Mouse (Mus musculus) stomach, embryonic 14.5 days (tissue): Measurements from ENCODE around the gene Ppp1r12b. TPM values are rescaled to one million over a fixed set of nuclear protein-coding genes. Genes with fewer than 3 reads are reported as not detected.

Experiments
- ATAC-seq: fragments of 200-750 bp; cut with Nextera tagmentation; 2 replicates; pipeline ENCODE4 v1.8.0; 2017; ENCODE audit warnings: low read depth, moderate TSS enrichment; ENCODE audit not compliant: insufficient number of reproducible peaks, insufficient read depth, low FRiP score
- H3K27ac ChIP-seq: fragments of 300-500 bp; sonication (generic); 2 replicates; pipeline ENCODE4 v1.5.1; 2014; ENCODE audit warnings: mild to moderate bottlenecking, low read length, moderate library complexity, mixed read lengths
- H3K27me3 ChIP-seq: fragments of 300-500 bp; sonication (generic); 2 replicates; pipeline ENCODE4 v1.6.1; 2014; ENCODE audit warnings: low read length, control low read depth, mixed read lengths; ENCODE audit not compliant: control insufficient read depth, insufficient read depth
- H3K36me3 ChIP-seq: fragments of 300-500 bp; sonication (generic); 2 replicates; pipeline ENCODE4 v1.6.1; 2014; ENCODE audit warnings: mild to moderate bottlenecking, control low read depth, low read length, moderate library complexity, mixed read lengths; ENCODE audit not compliant: control insufficient read depth, insufficient read depth
- H3K4me1 ChIP-seq: fragments of 300-500 bp; sonication (generic); 2 replicates; pipeline ENCODE4 v1.6.1; 2014; ENCODE audit warnings: low read length, control low read depth, mixed read lengths; ENCODE audit not compliant: control insufficient read depth, insufficient read depth
- H3K4me2 ChIP-seq: fragments of 300-500 bp; sonication (generic); replicated peaks from 2 replicates; pipeline ENCODE4 v1.6.1; 2014; ENCODE audit warnings: low read depth, low read length, control low read depth
- H3K4me3 ChIP-seq: fragments of 300-500 bp; sonication (generic); 2 replicates; pipeline ENCODE4 v1.5.1; 2014; ENCODE audit warnings: low read depth, low read length, control low read depth
- H3K9ac ChIP-seq: fragments of 300-500 bp; sonication (generic); replicated peaks from 2 replicates; pipeline ENCODE4 v1.6.1; 2014; ENCODE audit warnings: low read depth, mild to moderate bottlenecking, control low read depth, low read length, moderate library complexity, mixed read lengths
- H3K9me3 ChIP-seq: fragments of 300-500 bp; sonication (generic); 2 replicates; pipeline ENCODE4 v1.6.1; 2016; ENCODE audit warnings: low read depth, low read length, control low read depth; ENCODE audit not compliant: control insufficient read depth
- WGBS: fragments of 180-500 bp; shearing (Covaris S2); extraction: QIAGEN DNeasy Blood & Tissue Kit; methylation state at CpG from one replicate; pipeline ENCODE4 v1.1.7; 2014; 5-methylcytosine and 5-hydroxymethylcytosine counted together
- polyA plus RNA-seq: library from polyadenylated mRNA; unstranded; fragments of >200 nt; fragmentation: Nextera tagmentation; extraction: Ambion mirVana; gene quantifications from 2 replicates; pipeline ENCODE4 v1.2.1, GENCODE M21; 2014

Gene Ppp1r12b
- polyA plus RNA-seq, 1 experiment from 2014 or later = 28.9 TPM

DNA sequence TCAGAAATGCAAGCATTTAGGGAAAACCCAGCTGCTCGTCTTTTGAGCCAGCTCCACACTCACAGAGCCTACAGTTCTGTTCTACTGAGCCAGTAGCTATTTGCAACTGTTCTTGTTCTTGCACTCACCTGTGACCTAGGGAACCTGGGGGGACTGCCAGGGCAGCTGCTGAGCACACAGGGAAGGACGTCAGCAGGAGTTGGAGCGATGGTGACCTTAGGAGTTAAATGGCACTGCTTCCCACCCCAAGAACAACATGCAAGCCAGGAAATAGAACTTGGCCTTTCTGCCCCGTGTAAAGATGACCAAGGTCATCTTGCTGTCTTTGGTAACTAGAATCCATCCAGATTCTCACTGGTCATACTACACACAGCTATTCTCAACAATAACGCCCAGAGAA lies 195.1 kb downstream of the Ppp1r12b start:
- WGBS = 81% methylated on average over 5 of the region's 5 CpGs
- no peak for ATAC-seq
- H3K4me3 ChIP-seq = no peak overlapping the region
- H3K9ac ChIP-seq = no peak overlapping the region
- peaks cover 36% of the 10 kb centered on the region for H3K4me1 ChIP-seq
- H3K36me3 ChIP-seq = peaks cover 7% of the 10 kb centered on the region
- H3K9me3 ChIP-seq = no peaks in the 10 kb centered on the region
- no peaks in the 10 kb centered on the region for H3K27me3 ChIP-seq
- no peak overlapping the region for H3K27ac ChIP-seq
- H3K4me2 ChIP-seq = no peak overlapping the region

GRCm38 (mm10) chr1:134759133-134759532 lies 196.6 kb downstream of the Ppp1r12b start:
- WGBS = 86% methylated on average over 6 of the region's 6 CpGs
- Histone ChIP-seq H3K4me2 (no peak overlapping the region), H3K36me3 (peaks cover 14% of the 10 kb centered on the region), H3K9me3 (no peaks in the 10 kb centered on the region), H3K4me3 (no peak overlapping the region), H3K4me1 (peaks cover 32% of the 10 kb centered on the region), H3K9ac (no peak overlapping the region), H3K27me3 (no peaks in the 10 kb centered on the region), H3K27ac (no peak overlapping the region)
- no peak for ATAC-seq

- WGBS = 48% methylated on average over 3 of the region's 3 CpGs
- H3K4me3 ChIP-seq = no peak overlapping the region
- peaks cover 14% of the 10 kb centered on the region for H3K36me3 ChIP-seq
- H3K9ac ChIP-seq = no peak overlapping the region
- H3K4me1 ChIP-seq = peaks cover 41% of the 10 kb centered on the region
- H3K4me2 ChIP-seq = no peak overlapping the region
- no peaks in the 10 kb centered on the region for H3K27me3 ChIP-seq
- H3K9me3 ChIP-seq = no peaks in the 10 kb centered on the region
- peak; percentile 24; the same call in 1 of the 2 replicates for ATAC-seq
- peak overlapping the region; percentile 12; the same call in 1 of the 2 replicates for H3K27ac ChIP-seq
Measured at GRCm38 (mm10) chr1:134757230-134757629, 198.5 kb downstream of the Ppp1r12b start.

DNA sequence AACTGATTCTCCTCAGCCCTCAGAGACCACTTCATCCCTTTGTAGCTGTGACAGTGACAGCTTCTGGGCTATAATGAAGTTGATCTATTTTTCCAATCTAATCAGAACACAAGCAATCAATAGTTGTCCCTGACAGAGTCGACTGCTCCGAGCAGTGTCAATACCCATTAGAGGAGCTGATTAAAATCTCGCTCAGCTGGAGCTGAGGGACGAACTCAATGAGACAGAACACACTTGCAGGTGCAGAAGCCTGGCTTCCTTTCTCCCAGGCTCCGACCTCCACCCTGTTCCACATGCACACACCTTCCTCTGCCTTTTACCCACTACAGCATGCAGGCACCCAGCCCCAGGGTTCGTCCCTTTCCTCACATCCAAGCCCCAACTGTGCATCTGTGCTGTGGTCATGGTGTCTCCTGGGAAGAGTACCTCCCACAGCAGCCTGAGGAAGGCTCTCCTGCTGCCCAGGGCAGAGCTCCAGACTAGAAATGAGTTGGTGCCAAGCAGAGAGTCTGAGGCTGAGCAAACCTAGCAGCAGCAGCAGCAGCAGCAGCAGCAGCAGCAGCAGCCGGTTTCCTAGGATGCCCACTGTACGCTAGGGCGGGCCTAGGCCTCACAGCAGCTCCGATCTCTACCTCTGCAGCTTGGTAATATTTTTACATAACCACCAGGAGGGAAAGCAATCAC lies 199.4 kb downstream of the Ppp1r12b start:
- Histone ChIP-seq H3K27ac (no peak overlapping the region), H3K36me3 (peaks cover 14% of the 10 kb centered on the region), H3K9me3 (no peaks in the 10 kb centered on the region), H3K4me1 (peaks cover 44% of the 10 kb centered on the region), H3K27me3 (no peaks in the 10 kb centered on the region), H3K9ac (no peak overlapping the region), H3K4me3 (no peak overlapping the region), H3K4me2 (no peak overlapping the region)
- ATAC-seq = no peak
- 66% methylated on average over 10 of the region's 10 CpGs for WGBS

GRCm38 (mm10) chr1:134755548-134756189 lies 200.1 kb downstream of the Ppp1r12b start:
- H3K4me2 ChIP-seq = no peak overlapping the region
- peaks cover 48% of the 10 kb centered on the region for H3K4me1 ChIP-seq
- no peak overlapping the region for H3K4me3 ChIP-seq
- 0 out of 2 replicates have a peak overlapping the region, but pooled peaks have one; percentile 28 for H3K27ac ChIP-seq
- no peak overlapping the region for H3K9ac ChIP-seq
- 53% methylated on average over 13 of the region's 13 CpGs for WGBS
- H3K9me3 ChIP-seq = no peaks in the 10 kb centered on the region
- H3K27me3 ChIP-seq = no peaks in the 10 kb centered on the region
- ATAC-seq = no peak
- H3K36me3 ChIP-seq = peaks cover 14% of the 10 kb centered on the region

DNA sequence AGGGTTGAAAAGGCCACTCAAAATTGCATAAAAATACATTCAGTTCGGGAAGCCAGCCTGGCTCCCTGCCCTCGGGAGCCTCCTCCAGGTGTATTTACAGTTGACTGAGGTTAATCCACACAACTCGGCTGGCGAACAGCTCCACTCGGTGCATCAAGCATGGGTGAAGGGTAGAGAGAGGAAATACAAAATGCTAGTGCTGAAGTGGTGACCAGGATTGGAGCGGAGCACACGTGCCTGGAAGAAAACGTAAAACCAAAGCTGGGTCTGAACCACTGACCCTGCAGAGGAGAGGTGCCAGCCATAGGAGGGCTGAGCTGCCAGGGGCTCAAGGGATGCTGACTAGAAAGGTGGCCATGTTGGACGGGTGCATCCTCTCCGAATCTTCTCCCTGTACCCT lies 200.9 kb downstream of the Ppp1r12b start:
- WGBS = 53% methylated on average over 10 of the region's 10 CpGs
- H3K27ac ChIP-seq = peak overlapping the region; percentile 71

GRCm38 (mm10) chr1:134753751-134754630 lies 201.8 kb downstream of the Ppp1r12b start:
- Histone ChIP-seq H3K4me2 (no peak overlapping the region), H3K4me3 (no peak overlapping the region), H3K27me3 (no peaks in the 10 kb centered on the region), H3K9me3 (no peaks in the 10 kb centered on the region), H3K9ac (no peak overlapping the region), H3K4me1 (peaks cover 52% of the 10 kb centered on the region), H3K27ac (peak overlapping the region; percentile 71), H3K36me3 (peaks cover 7% of the 10 kb centered on the region; the same call in 1 of the 2 replicates)
- 50% methylated on average over 13 of the region's 13 CpGs for WGBS
- no peak; the same call in 1 of the 2 replicates for ATAC-seq

More for the DNA sequence above, 200.9 kb downstream of the Ppp1r12b start:
- ATAC-seq = no peak
- H3K4me1 ChIP-seq = peaks cover 52% of the 10 kb centered on the region
- H3K9ac ChIP-seq = no peak overlapping the region
- H3K27me3 ChIP-seq = no peaks in the 10 kb centered on the region
- H3K9me3 ChIP-seq = no peaks in the 10 kb centered on the region
- H3K36me3 ChIP-seq = peaks cover 13% of the 10 kb centered on the region
- no peak overlapping the region for H3K4me2 ChIP-seq
- no peak overlapping the region for H3K4me3 ChIP-seq

GRCm38 (mm10) chr1:134752447-134752846 lies 203.3 kb downstream of the Ppp1r12b start:
- Histone ChIP-seq H3K4me1 (peaks cover 52% of the 10 kb centered on the region), H3K9me3 (no peaks in the 10 kb centered on the region), H3K4me3 (no peak overlapping the region), H3K36me3 (peaks cover 7% of the 10 kb centered on the region; the same call in 1 of the 2 replicates), H3K27ac (peak overlapping the region; percentile 35; the same call in 1 of the 2 replicates), H3K9ac (no peak overlapping the region), H3K27me3 (no peaks in the 10 kb centered on the region), H3K4me2 (no peak overlapping the region)
- no peak for ATAC-seq
- 76% methylated on average over 5 of the region's 5 CpGs for WGBS
